Mouse (Mus musculus) left cerebral cortex, adult 8-10 months (tissue): ENCODE measurements around the gene Slc28a3. TPM values are rescaled to one million over a fixed set of nuclear protein-coding genes. Genes with fewer than 3 reads are reported as not detected.

Experiments
- DNase-seq, 2 experiments: peaks; one replicate each; pipeline ENCODE4 v3.0.0; 2022; ENCODE audit warnings: low spot score in 2 of 2
- total RNA-seq, 4 experiments: library from RNA; stranded (reverse); gene quantifications; 2 replicates each; pipeline ENCODE4 v1.2.4; 2022

The Slc28a3 gene
- total RNA-seq, 4 experiments from 2014 or later = 0.09 to 0.26 TPM; not detected in 2

- no peak for DNase-seq
These were observed 87.5 kb downstream of the Slc28a3 start for GRCm38 (mm10) chr13:58523011-58523760.

GRCm38 (mm10) chr13:58521331-58522030 is 89.2 kb downstream of the Slc28a3 start:
- no peak for DNase-seq

DNA sequence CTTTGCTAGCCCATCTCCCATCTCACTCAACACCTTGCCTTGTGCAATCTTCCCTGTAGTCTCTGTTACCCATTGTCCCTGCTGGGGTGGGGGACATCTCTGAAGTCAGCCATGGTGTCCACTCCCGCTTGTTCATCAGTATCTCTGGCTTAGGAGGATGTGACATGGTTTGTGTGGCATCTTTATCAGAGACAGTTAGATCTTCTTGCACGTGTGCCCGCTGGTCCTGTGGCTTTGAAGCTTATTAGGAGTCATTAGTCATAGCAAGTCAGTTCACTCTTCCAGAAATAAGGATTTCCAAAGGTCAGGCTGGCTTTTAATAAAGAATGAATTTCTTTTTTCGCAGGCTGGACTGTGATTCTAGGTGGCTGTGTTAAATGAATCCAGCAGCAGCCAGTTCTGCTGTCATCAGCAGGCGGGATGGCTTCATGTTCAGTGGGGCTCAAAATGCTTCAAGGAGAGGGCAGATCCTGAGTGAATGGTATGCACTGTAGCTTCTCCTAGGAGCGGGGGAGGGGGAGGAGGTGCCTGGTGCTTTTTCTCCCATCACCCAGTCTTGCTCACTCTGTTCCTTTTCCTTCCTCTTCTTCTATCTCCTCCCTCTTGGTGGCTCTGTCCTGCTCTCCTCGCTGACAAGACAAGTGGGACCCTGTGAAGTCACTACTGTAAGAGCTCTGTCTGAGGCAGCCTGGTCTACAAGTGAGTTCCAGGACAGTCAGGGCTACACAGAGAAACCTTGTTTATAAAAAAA is 89.9 kb downstream of the Slc28a3 start:
- no peak for DNase-seq

DNA sequence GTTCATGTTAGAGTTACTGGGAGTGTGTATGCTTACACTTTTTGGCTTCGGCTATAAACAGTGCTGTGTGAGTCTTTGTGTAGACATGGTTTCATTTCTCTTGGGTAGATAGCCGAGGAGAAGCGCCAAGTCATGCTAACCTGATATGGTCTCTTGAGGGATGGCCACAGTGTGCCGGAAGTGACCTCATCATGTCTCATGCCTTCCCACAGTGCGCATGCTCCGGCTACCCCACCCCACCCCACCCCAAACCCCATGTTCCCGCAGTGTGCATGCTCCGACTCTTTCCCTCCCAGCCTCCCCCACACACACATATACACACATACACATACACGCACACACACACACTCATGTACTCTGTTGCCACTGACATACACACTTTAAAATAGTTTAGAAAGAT is 90.6 kb downstream of the Slc28a3 start:
- DNase-seq = no peak

DNA sequence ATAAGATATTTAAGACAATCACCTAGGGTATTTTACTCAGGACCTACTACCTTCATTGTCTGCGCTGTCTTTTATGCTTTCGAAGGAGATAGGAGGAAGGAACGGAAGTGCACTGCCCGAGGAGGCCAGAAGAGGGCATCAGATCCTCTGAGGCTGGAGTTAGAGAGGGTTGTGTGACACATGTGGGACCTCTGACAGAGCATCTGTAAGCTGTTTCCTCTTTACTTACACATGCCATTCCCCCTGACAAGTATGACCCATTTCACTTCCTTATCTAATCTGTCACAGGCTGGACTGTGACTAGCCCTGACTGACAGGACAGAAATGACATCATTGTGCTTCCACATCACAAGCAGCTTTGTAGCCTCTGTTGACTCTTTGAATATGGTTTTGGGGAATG is 94.4 kb downstream of the Slc28a3 start:
- DNase-seq = no peak

GRCm38 (mm10) chr13:58515635-58516034 is 95.0 kb downstream of the Slc28a3 start:
- DNase-seq = no peak

GRCm38 (mm10) chr13:58514147-58514727 is 96.4 kb downstream of the Slc28a3 start:
- DNase-seq = no peak

GRCm38 (mm10) chr13:58511926-58512325 is 98.8 kb downstream of the Slc28a3 start:
- no peak for DNase-seq

- DNase-seq = no peak
These were observed 99.4 kb downstream of the Slc28a3 start for GRCm38 (mm10) chr13:58511248-58511647.

DNA sequence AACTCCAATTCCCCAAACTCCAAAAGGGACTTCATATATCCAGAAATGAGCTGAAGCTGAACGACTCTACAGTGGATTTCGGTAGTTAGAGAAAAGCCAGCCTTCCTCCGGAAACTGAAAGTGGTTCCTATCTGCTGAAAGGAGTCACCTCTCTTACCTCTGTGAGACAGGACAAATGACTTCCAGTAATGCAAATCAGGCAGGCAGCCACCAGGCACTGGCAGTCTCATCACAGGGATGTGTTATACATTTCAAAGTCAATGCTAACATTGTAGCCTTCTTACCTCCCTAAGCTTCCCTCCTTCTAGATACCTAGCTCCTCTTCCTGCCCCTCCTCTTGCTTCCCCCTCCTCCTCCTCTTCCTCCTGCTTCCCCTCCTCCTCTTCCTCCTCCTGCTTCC is 101.4 kb downstream of the Slc28a3 start:
- DNase-seq = no peak

- no peak for DNase-seq
These were observed 107.1 kb downstream of the Slc28a3 start for GRCm38 (mm10) chr13:58503610-58504009.

DNA sequence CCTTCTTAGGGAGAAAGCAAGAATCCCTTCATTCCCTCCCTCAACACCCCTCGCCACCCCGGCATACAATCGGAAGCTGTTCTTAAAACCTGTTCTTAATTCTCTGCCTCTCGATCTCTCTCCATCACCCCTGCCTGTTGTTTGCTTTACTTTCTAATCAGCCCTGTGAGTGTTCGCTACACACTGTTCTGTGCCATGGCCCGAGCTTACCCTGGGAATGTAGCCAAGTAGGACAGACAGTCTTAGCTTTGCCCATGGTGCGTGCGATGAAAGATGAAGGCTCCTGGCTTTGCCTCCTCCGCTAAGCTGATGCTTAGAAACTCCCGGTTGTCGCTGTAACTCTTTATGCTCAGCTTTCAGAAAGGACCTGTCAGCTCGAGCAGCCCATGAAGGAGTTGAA is 112.9 kb downstream of the Slc28a3 start:
- DNase-seq = no peak

Other genes with a start within 250 kb of the Slc28a3 start
- 1 to 10 TPM; 7.4 to 9.1 (median 8.1) TPM for gene 2210016F16Rik, start 225.7 kb downstream of the Slc28a3 start, total RNA-seq
- 10 to 100 TPM; 13.0 to 18.3 (median 14.4) TPM for gene Rmi1, start 208.6 kb downstream of the Slc28a3 start, total RNA-seq
- gene Hnrnpk, start 207.5 kb downstream of the Slc28a3 start, total RNA-seq = 100 to 1,000 TPM; 632 to 772 (median 717) TPM
- 100 to 1,000 TPM; 351 to 384 (median 372) TPM for gene Ntrk2, start 195.7 kb upstream of the Slc28a3 start, total RNA-seq